In the genomic region with DNA sequence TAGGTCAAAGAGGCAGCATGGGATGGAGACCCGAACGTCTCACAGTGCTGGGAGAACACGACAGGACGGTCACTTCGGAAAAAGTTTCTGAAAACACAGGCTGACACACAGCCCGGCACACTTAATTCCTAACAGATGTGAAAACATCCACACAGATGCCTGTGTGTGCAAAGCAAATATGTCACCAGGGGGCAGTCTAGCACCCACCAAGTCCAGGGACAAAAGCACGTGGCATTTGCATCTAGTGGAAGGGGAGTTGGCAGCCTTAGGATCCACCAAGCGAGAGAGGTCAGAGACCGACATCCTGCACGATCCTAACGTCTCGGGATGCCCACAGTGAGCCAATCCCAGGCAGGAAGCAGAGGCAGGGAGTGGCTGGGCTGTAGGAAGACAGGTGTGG, we compare ENCODE assay signal across 10 mouse cellular contexts.
DNase-seq lines count a peak whose midpoint lies in the region; ATAC-seq lines count a peak whose summit lies in the region.
"Had no signal": no experiment of that assay in that cellular context is flagged by ENCODE, and none has a peak within 500 bp of the region (broad histone marks: within the 10 kb centered on the region; RNA-seq: fewer than 3 reads in every experiment).

No protein-coding gene starts in this region.

- no peaks in the 10 kb centered on the region for H3K4me1 ChIP-seq in forebrain, embryonic 14.5 days (ENCODE audit: control insufficient read depth, insufficient read depth, low read length)
- H3K4me1 ChIP-seq in forebrain, embryonic 15.5 days: peaks cover 16% of the 10 kb centered on the region
- no peaks in the 10 kb centered on the region for H3K4me1 ChIP-seq in kidney, embryonic 14.5 days (ENCODE audit: control insufficient read depth, insufficient read depth, low read length)
- H3K4me1 ChIP-seq: neural tube, embryonic 13.5 days had no signal

- peaks cover 58% of the 10 kb centered on the region for H3K36me3 ChIP-seq in forebrain, embryonic 14.5 days (ENCODE audit: control insufficient read depth, insufficient read depth, low read length)
- H3K36me3 ChIP-seq in forebrain, embryonic 15.5 days: peaks cover 19% of the 10 kb centered on the region; the same call in 1 of the 2 replicates
- peaks cover 59% of the 10 kb centered on the region for H3K36me3 ChIP-seq in kidney, embryonic 14.5 days (ENCODE audit: control insufficient read depth, insufficient read depth, low read length)

- H3K27me3 ChIP-seq in forebrain, embryonic 14.5 days (replicated peaks; ENCODE audit: control insufficient read depth, insufficient read depth, low read length): no peaks in the 10 kb centered on the region
- H3K27me3 ChIP-seq in forebrain, embryonic 15.5 days: no peaks in the 10 kb centered on the region
- no peaks in the 10 kb centered on the region for H3K27me3 ChIP-seq in kidney, embryonic 14.5 days (ENCODE audit: control insufficient read depth, insufficient read depth, low read length)
- H3K27me3 ChIP-seq: heart, embryonic 13.5 days; neural tube, embryonic 13.5 days had no signal

- no peak for ATAC-seq in forebrain, embryonic 14.5 days
- no peak for ATAC-seq in forebrain, embryonic 15.5 days (replicated peaks)
- 0 out of 2 replicates have a peak, but pooled peaks have one; percentile 38 for ATAC-seq in kidney, embryonic 14.5 days (ENCODE audit: low FRiP score, low TSS enrichment)
- ATAC-seq in megakaryocyte progenitor cell, adult 5-6 weeks (replicated peaks; ENCODE audit: poor library complexity): peak; percentile 71

- no peak overlapping the region for H3K9ac ChIP-seq in forebrain, embryonic 14.5 days (ENCODE audit: low read length)
- H3K9ac ChIP-seq in forebrain, embryonic 15.5 days (replicated peaks): no peak overlapping the region
- no peak overlapping the region for H3K9ac ChIP-seq in kidney, embryonic 14.5 days (ENCODE audit: low read depth, low read length)
- H3K9ac ChIP-seq: heart, embryonic 13.5 days; neural tube, embryonic 13.5 days had no signal

- DNase-seq in forebrain, embryonic 14.5 days (ENCODE audit: low spot score): peak; percentile 53
- DNase-seq in 3T3-L1 (ENCODE audit: low read depth, low spot score): peak; percentile 91
- DNase-seq in embryo, embryonic 11 days: peak; percentile 82
- no peak for DNase-seq in right cerebral cortex, adult 18-20 months
- DNase-seq in layer of hippocampus, postnatal 36 days: no peak

- WGBS in forebrain, embryonic 14.5 days: 78% methylated on average over 12 of the region's 12 CpGs
- WGBS in forebrain, embryonic 15.5 days: 69% methylated on average over 12 of the region's 12 CpGs
- WGBS in kidney, embryonic 14.5 days: 41% methylated on average over 12 of the region's 12 CpGs

- H3K4me3 ChIP-seq in forebrain, embryonic 14.5 days (ENCODE audit: low read depth, low read length): no peak overlapping the region
- H3K4me3 ChIP-seq in forebrain, embryonic 15.5 days: no peak overlapping the region
- no peak overlapping the region for H3K4me3 ChIP-seq in kidney, embryonic 14.5 days (ENCODE audit: low read length)
- H3K4me3 ChIP-seq: heart, embryonic 13.5 days; neural tube, embryonic 13.5 days had no signal

- H3K4me2 ChIP-seq in forebrain, embryonic 14.5 days (ENCODE audit: low read length): no peak overlapping the region
- H3K4me2 ChIP-seq in forebrain, embryonic 15.5 days (replicated peaks): no peak overlapping the region
- no peak overlapping the region for H3K4me2 ChIP-seq in kidney, embryonic 14.5 days (replicated peaks; ENCODE audit: low read depth, low read length)
- H3K4me2 ChIP-seq: heart, embryonic 13.5 days; neural tube, embryonic 13.5 days had no signal

- H3K9me3 ChIP-seq in forebrain, embryonic 14.5 days (replicated peaks; ENCODE audit: control insufficient read depth, low read length): no peaks in the 10 kb centered on the region
- H3K9me3 ChIP-seq in forebrain, embryonic 15.5 days: no peaks in the 10 kb centered on the region
- H3K9me3 ChIP-seq in kidney, embryonic 14.5 days (ENCODE audit: control insufficient read depth, low read length): no peaks in the 10 kb centered on the region
- H3K9me3 ChIP-seq: heart, embryonic 13.5 days; neural tube, embryonic 13.5 days had no signal

- no peak overlapping the region for H3K27ac ChIP-seq in forebrain, embryonic 14.5 days (ENCODE audit: low read depth, low read length)
- H3K27ac ChIP-seq in forebrain, embryonic 15.5 days (replicated peaks): no peak overlapping the region
- no peak overlapping the region for H3K27ac ChIP-seq in kidney, embryonic 14.5 days (ENCODE audit: low read depth, low read length)
- H3K27ac ChIP-seq: heart, embryonic 13.5 days; neural tube, embryonic 13.5 days had no signal

Comparison
In these comparisons a context has a peak if more than half of its experiments do, and no peak if none do; other contexts are left out.
1. ATAC-seq: peak in kidney, embryonic 14.5 days (single experiment) and megakaryocyte progenitor cell, adult 5-6 weeks (single experiment); none in forebrain, embryonic 14.5 days (single experiment) and forebrain, embryonic 15.5 days (single experiment).
2. DNase-seq: peak in forebrain, embryonic 14.5 days (single experiment), 3T3-L1 (single experiment) and embryo, embryonic 11 days (single experiment); none in right cerebral cortex, adult 18-20 months (single experiment) and layer of hippocampus, postnatal 36 days (0 of 2).